Mouse (Mus musculus): ENCODE results near the gene Ces3b. TPM values are rescaled to one million over a fixed set of nuclear protein-coding genes. Genes with fewer than 3 reads are reported as not detected.

Ces3b gene
- total RNA-seq, 2 experiments from 2014 or later: not detected

DNA sequence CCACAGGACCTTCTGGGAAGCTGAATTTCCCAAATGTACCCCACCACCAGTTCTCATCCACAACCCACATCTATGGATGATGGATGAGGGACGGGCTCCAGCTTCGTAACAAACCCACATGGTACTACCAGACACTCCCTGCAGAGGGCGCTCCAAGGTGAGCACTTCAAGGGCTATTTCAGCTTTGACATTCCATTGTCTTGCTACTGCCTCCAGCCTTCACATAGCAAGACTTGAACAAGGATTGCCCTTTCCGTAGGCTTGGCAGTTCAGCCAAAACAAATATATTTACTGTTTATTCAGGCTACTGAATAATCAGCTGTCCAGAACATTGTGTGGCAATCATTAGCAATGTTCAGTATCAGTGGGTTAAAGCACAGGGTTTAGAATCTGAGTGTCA lies 54.9 kb downstream of the Ces3b start:
- intact Hi-C loops (cut with DNase I): loop anchor here (2.0 kb wide), 1 partner anchor 80 kb away; no protein-coding TSS in a partner anchor
- DNase-seq (ENCODE audit: low spot score in 2 of 2): peak; percentile 32 to 37

DNA sequence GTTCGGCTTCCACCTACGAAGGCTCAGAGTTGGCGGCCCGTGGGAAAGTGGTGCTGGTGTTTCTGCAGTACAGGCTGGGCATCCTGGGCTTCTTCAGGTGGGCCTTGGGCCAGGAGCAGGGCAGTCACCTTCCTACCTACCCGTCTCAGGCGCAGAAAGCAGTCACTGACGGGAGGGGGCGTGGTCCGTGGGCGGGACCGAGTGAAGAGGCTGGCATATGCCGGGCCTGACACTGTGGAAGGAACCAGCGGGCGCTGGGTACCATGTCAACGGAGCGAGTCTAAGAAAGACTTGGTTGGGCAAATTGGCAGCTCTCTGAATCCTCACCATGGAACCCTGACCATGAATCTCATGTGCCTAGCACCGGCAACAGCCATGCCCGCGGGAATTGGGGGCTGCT lies 58.8 kb downstream of the Ces3b start:
- DNase-seq (ENCODE audit: low spot score in 2 of 2): no peak
- intact Hi-C loops (cut with DNase I): loop anchor here (10.0 kb wide), 1 partner anchor 488 kb away; no protein-coding TSS in a partner anchor

Other genes starting within 250 kb of the Ces3b start
- gene Ces2c, start 236.7 kb upstream of the Ces3b start, total RNA-seq (2021): not detected
- gene Ces2e, start 157.5 kb upstream of the Ces3b start, total RNA-seq (2021): not detected
- gene Ces2f, start 136.4 kb upstream of the Ces3b start, total RNA-seq (2021): not detected
- under 1 TPM; 0.16 to 0.30 TPM for gene Ces2g, start 122.0 kb upstream of the Ces3b start, total RNA-seq (2021)
- gene Ces2h, start 82.9 kb upstream of the Ces3b start, total RNA-seq (2021): not detected
- not detected for gene Ces3a, start 35.2 kb upstream of the Ces3b start, total RNA-seq (2021)
- gene Ces4a, start 48.0 kb downstream of the Ces3b start, total RNA-seq (2021): not detected
- gene Cbfb, start 86.9 kb downstream of the Ces3b start, total RNA-seq (2021): 10 to 100 TPM; 20.3 to 22.1 TPM
- 10 to 100 TPM; 37.6 to 38.1 TPM for gene D230025D16Rik, start 141.4 kb downstream of the Ces3b start, total RNA-seq (2021)
- 1 to 10 TPM; 2.1 to 2.4 TPM for gene B3gnt9, start 171.4 kb downstream of the Ces3b start, total RNA-seq (2021)
- 1 to 10 TPM; 5.5 to 5.7 TPM for gene Tradd, start 180.9 kb downstream of the Ces3b start, total RNA-seq (2021)
- gene Fbxl8, start 180.9 kb downstream of the Ces3b start, total RNA-seq (2021): under 1 TPM; 0.57 to 0.85 TPM
- 1 to 10 TPM; 6.9 to 7.9 TPM for gene Hsf4, start 186.0 kb downstream of the Ces3b start, total RNA-seq (2021)
- 1 to 10 TPM; 7.7 TPM for gene Nol3, start 192.4 kb downstream of the Ces3b start, total RNA-seq (2021)
- 10 to 100 TPM; 25.4 to 29.1 TPM for gene 4931428F04Rik, start 206.1 kb downstream of the Ces3b start, total RNA-seq (2021)
- 1 to 10 TPM; 1.4 to 1.8 TPM for gene Exoc3l, start 212.3 kb downstream of the Ces3b start, total RNA-seq (2021)
- gene E2f4, start 213.9 kb downstream of the Ces3b start, total RNA-seq (2021): 10 to 100 TPM; 32.9 to 35.1 TPM
- gene Elmo3, start 221.8 kb downstream of the Ces3b start, total RNA-seq (2021): 1 to 10 TPM in 1 of 2 experiments, under 1 TPM in 1; 0.62 to 1.8 TPM
- 1 to 10 TPM; 5.1 to 5.2 TPM for gene Lrrc29, start 242.5 kb downstream of the Ces3b start, total RNA-seq (2021)
- 10 to 100 TPM; 39.8 to 41.7 TPM for gene Tmem208, start 242.6 kb downstream of the Ces3b start, total RNA-seq (2021)

All from left cerebral cortex, postnatal 25 days (tissue).